Mouse (Mus musculus): Measurements from ENCODE around the gene Neurl1b. TPM values are rescaled to one million over a fixed set of nuclear protein-coding genes. Genes with fewer than 3 reads are reported as not detected.
A peak's percentile ranks its signal among the peaks of the same experiment; 100 is the strongest.

Neurl1b gene
- total RNA-seq, 2 experiments from 2014 or later = 85.3 to 88.4 TPM

GRCm38 (mm10) chr17:26449472-26449871 is 34.8 kb downstream of the Neurl1b start:
- DNase-seq = no peak
- intact Hi-C loops (cut with DNase I) = no loop called here

- intact Hi-C loops (cut with DNase I) = loop anchor here (2.0 kb wide), 1 partner anchor 137 kb away; no protein-coding TSS in a partner anchor
- peak; percentile 36 for DNase-seq
These were observed 37.1 kb downstream of the Neurl1b start for GRCm38 (mm10) chr17:26451651-26452295.

GRCm38 (mm10) chr17:26452371-26452972 is 37.8 kb downstream of the Neurl1b start:
- DNase-seq = peak; percentile 68
- intact Hi-C loops (cut with DNase I) = loop anchor here (2.0 kb wide), 1 partner anchor 138 kb away; no protein-coding TSS in a partner anchor

- intact Hi-C loops (cut with DNase I) = no loop called here
- DNase-seq = no peak
These were observed 42.9 kb downstream of the Neurl1b start for GRCm38 (mm10) chr17:26457506-26457905.

- intact Hi-C loops (cut with DNase I) = no loop called here
- no peak for DNase-seq
These were observed 43.4 kb downstream of the Neurl1b start for GRCm38 (mm10) chr17:26458049-26458448.

- DNase-seq = peak; percentile 80
- intact Hi-C loops (cut with DNase I) = no loop called here
These were observed 48.1 kb downstream of the Neurl1b start for GRCm38 (mm10) chr17:26462634-26463170.

- DNase-seq = no peak
- intact Hi-C loops (cut with DNase I) = no loop called here
These were observed 48.8 kb downstream of the Neurl1b start for GRCm38 (mm10) chr17:26463432-26463831.

- intact Hi-C loops (cut with DNase I) = no loop called here
- DNase-seq = no peak
These were observed 49.4 kb downstream of the Neurl1b start for GRCm38 (mm10) chr17:26463984-26464383.

GRCm38 (mm10) chr17:26464481-26464880 is 49.9 kb downstream of the Neurl1b start:
- intact Hi-C loops (cut with DNase I) = no loop called here
- no peak for DNase-seq

- intact Hi-C loops (cut with DNase I) = loop anchor here (5.0 kb wide), 1 partner anchor 42 kb away; no protein-coding TSS in a partner anchor
- no peak for DNase-seq
These were observed 50.3 kb downstream of the Neurl1b start for GRCm38 (mm10) chr17:26464972-26465371.

- intact Hi-C loops (cut with DNase I) = loop anchor here (2.0 to 5.0 kb wide), 2 partner anchors 41 to 172 kb away; no protein-coding TSS in a partner anchor
- peak; percentile 89 for DNase-seq
These were observed 52.1 kb downstream of the Neurl1b start for GRCm38 (mm10) chr17:26466741-26467150.

GRCm38 (mm10) chr17:26467619-26468018 is 53.0 kb downstream of the Neurl1b start:
- intact Hi-C loops (cut with DNase I) = loop anchor here (2.0 to 5.0 kb wide), 2 partner anchors 40 to 171 kb away; no protein-coding TSS in a partner anchor
- no peak for DNase-seq

GRCm38 (mm10) chr17:26468102-26468894 is 53.7 kb downstream of the Neurl1b start:
- DNase-seq = no peak
- intact Hi-C loops (cut with DNase I) = loop anchor here (5.0 kb wide), 1 partner anchor 39 kb away; no protein-coding TSS in a partner anchor

GRCm38 (mm10) chr17:26476871-26477270 is 62.2 kb downstream of the Neurl1b start:
- DNase-seq = no peak
- intact Hi-C loops (cut with DNase I) = no loop called here

- DNase-seq = no peak
- intact Hi-C loops (cut with DNase I) = no loop called here
These were observed 64.0 kb downstream of the Neurl1b start for GRCm38 (mm10) chr17:26478672-26479071.

- intact Hi-C loops (cut with DNase I) = no loop called here
- peak; percentile 85 for DNase-seq
These were observed 65.0 kb downstream of the Neurl1b start for GRCm38 (mm10) chr17:26479619-26480018.

- intact Hi-C loops (cut with DNase I) = no loop called here
- DNase-seq = no peak
These were observed 66.3 kb downstream of the Neurl1b start for GRCm38 (mm10) chr17:26480956-26481355.

- intact Hi-C loops (cut with DNase I) = no loop called here
- no peak for DNase-seq
These were observed 70.2 kb downstream of the Neurl1b start for GRCm38 (mm10) chr17:26484626-26485421.

GRCm38 (mm10) chr17:26487266-26487665 is 72.6 kb downstream of the Neurl1b start:
- intact Hi-C loops (cut with DNase I) = no loop called here
- no peak for DNase-seq

GRCm38 (mm10) chr17:26487917-26488316 is 73.3 kb downstream of the Neurl1b start:
- intact Hi-C loops (cut with DNase I) = no loop called here
- no peak for DNase-seq

Data from left cerebral cortex, postnatal 4 days (tissue).